Mouse (Mus musculus) stomach, postnatal 0 days (tissue): Measurements from ENCODE around the gene Gm13090.

Experiments
- CTCF ChIP-seq: IDR thresholded peaks from 2 replicates; pipeline ENCODE4 v1.5.1; 2016; ENCODE audit warnings: antibody characterized with exemption, low read depth, mild to moderate bottlenecking, moderate library complexity
- EP300 ChIP-seq: optimal IDR thresholded peaks from 2 replicates; pipeline ENCODE3; 2016; ENCODE audit warnings: antibody characterized with exemption

DNA sequence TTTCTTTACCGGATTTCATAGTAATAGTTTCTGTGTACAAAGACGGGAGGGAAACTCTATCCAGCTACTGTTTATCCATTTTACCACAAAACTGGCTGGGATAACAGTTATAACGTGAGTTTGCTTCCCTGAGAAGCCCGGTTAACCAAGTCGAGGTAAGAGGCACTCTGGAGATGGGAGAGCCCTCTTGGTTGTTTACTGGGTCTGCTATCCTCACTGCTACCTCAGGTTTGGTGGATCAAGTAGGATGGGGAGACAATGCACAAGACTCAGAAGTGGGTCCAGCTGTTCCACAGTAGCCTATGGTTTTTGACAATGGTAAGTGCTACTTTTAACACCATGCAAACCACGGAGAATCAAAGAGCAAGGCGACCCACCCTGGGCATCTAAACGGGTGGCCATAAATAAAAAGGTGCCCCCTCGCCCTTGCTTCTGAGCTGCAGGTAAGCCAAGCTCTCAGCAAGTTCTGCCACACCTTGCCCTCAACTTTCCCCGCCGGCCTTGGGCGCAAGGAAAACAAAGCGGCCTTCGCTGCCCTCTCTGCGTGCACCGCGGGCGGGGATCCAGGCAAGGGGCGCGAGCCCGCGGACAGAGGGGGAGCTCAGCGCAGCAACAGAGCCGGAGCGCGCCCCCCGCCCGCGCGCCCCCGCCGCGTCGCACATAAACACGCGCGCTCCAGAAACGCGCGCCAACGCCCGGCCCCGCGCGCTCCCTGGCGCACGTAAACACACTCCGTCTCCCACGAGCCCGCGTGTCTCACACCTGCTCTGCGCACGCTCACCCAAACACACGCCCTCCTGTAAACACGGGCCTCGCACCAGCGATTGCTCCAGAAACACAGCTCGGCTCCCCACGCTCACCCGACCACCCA, 18.0 kb downstream of the Gm13090 start:
- TF ChIP-seq EP300 (no peak), CTCF (no peak)
